Mouse (Mus musculus) liver, adult 2 months (tissue): ENCODE results near the gene Gm10300.

ENCODE experiments used
- CTCF ChIP-seq: fragments of 200-500 bp; IDR thresholded peaks from 2 replicates; pipeline ENCODE4 v1.5.1; 2011; ENCODE audit warnings: low read depth, low read length, control low read depth
- POLR2A ChIP-seq: fragments of 200-500 bp; IDR thresholded peaks from 2 replicates; pipeline ENCODE4 v1.6.1; 2011; ENCODE audit warnings: low read length, control low read depth; ENCODE audit not compliant: insufficient read depth; ENCODE audit errors: extremely low read depth

- TF ChIP-seq CTCF: peak; percentile 79
- TF ChIP-seq POLR2A: no peak
Measured at GRCm38 (mm10) chr4:132079555-132080275, 5.2 kb downstream of the Gm10300 start.
